Mouse (Mus musculus): Measurements from ENCODE around the gene Rnf44.

- TF ChIP-seq CTCF (IDR thresholded peaks at IDR 0.05; ENCODE audit: low read depth, low read length) = no peak
- no peak for TF ChIP-seq EP300 (IDR thresholded peaks at IDR 0.05; ENCODE audit: insufficient read depth, low read depth, low read length)
- no peak for TF ChIP-seq POLR2A (IDR thresholded peaks at IDR 0.05; ENCODE audit: insufficient read depth, low read length)
Measured at GRCm38 (mm10) chr13:54714996-54715395, 21.3 kb upstream of the Rnf44 start.
